Mouse (Mus musculus): Measurements from ENCODE around the gene Arhgef17.
"Not testable (repeated sequence)": the region's sequence is repeated elsewhere in the genome, so short reads cannot be mapped to it uniquely, and the experiment has no call there.

The Arhgef17 gene

GRCm38 (mm10) chr7:100871355-100871754, 60.6 kb downstream of the Arhgef17 start:
- no peak for DNase-seq

GRCm38 (mm10) chr7:100869877-100870629, 61.9 kb downstream of the Arhgef17 start:
- no peak for DNase-seq

- no peak for DNase-seq
Observed at GRCm38 (mm10) chr7:100868551-100868950, 63.4 kb downstream of the Arhgef17 start.

GRCm38 (mm10) chr7:100867561-100867960, 64.3 kb downstream of the Arhgef17 start:
- no peak for DNase-seq

- DNase-seq: peak; percentile 81
Observed at GRCm38 (mm10) chr7:100866675-100867074, 65.2 kb downstream of the Arhgef17 start.

GRCm38 (mm10) chr7:100862828-100863638, 68.9 kb downstream of the Arhgef17 start, which contains the start of gene Relt:
Gene Relt (minus strand): TSS chr7:100863446.
- DNase-seq: peak; percentile 91

GRCm38 (mm10) chr7:100862353-100862752, 69.6 kb downstream of the Arhgef17 start:
- DNase-seq: no peak

- no peak for DNase-seq
Observed at GRCm38 (mm10) chr7:100861209-100861608, 70.7 kb downstream of the Arhgef17 start.

- no peak for DNase-seq
Observed at GRCm38 (mm10) chr7:100860450-100860849, 71.5 kb downstream of the Arhgef17 start.

GRCm38 (mm10) chr7:100855795-100856573, 75.9 kb downstream of the Arhgef17 start:
- no peak for DNase-seq

GRCm38 (mm10) chr7:100855300-100855699, 76.6 kb downstream of the Arhgef17 start:
- DNase-seq: no peak

GRCm38 (mm10) chr7:100854861-100855260, 77.0 kb downstream of the Arhgef17 start:
- DNase-seq: no peak

GRCm38 (mm10) chr7:100854137-100854814, 77.6 kb downstream of the Arhgef17 start:
- no peak for DNase-seq

- no peak for DNase-seq
Observed at GRCm38 (mm10) chr7:100853396-100853795, 78.5 kb downstream of the Arhgef17 start.

- DNase-seq: no peak
Observed at GRCm38 (mm10) chr7:100851481-100852356, 80.2 kb downstream of the Arhgef17 start.

- DNase-seq: no peak
Observed at GRCm38 (mm10) chr7:100849508-100849907, 82.4 kb downstream of the Arhgef17 start.

GRCm38 (mm10) chr7:100848744-100849143, 83.2 kb downstream of the Arhgef17 start:
- DNase-seq: peak; percentile 79

GRCm38 (mm10) chr7:100847131-100847530, 84.8 kb downstream of the Arhgef17 start:
- no peak for DNase-seq

GRCm38 (mm10) chr7:100846033-100846432, 85.9 kb downstream of the Arhgef17 start:
- not testable (repeated sequence) for DNase-seq

- no peak for DNase-seq
Observed at GRCm38 (mm10) chr7:100845412-100845811, 86.5 kb downstream of the Arhgef17 start.

- no peak for DNase-seq
Observed at GRCm38 (mm10) chr7:100845026-100845400, 86.9 kb downstream of the Arhgef17 start.

Measured in right cerebral cortex, postnatal 4 days (tissue).